Mouse (Mus musculus): Measurements from ENCODE around the gene Dlg5.

The Dlg5 gene

GRCm38 (mm10) chr14:24125069-24125468 is 120.7 kb downstream of the Dlg5 start:
- in situ Hi-C loops (cut with MboI, MseI), result no loop called here

- in situ Hi-C loops (cut with MboI, MseI), result no loop called here
These were observed 121.5 kb downstream of the Dlg5 start for GRCm38 (mm10) chr14:24124171-24124570.

GRCm38 (mm10) chr14:24106734-24107133 is 139.0 kb downstream of the Dlg5 start:
- in situ Hi-C loops (cut with MboI, MseI), result no loop called here

- in situ Hi-C loops (cut with MboI, MseI), result no loop called here
These were observed 146.9 kb downstream of the Dlg5 start for GRCm38 (mm10) chr14:24098828-24099227.

- in situ Hi-C loops (cut with MboI, MseI), result no loop called here
These were observed 151.1 kb downstream of the Dlg5 start for GRCm38 (mm10) chr14:24094656-24095055.

- in situ Hi-C loops (cut with MboI, MseI), result no loop called here
These were observed 152.5 kb downstream of the Dlg5 start for GRCm38 (mm10) chr14:24093221-24093620.

- in situ Hi-C loops (cut with MboI, MseI), result no loop called here
These were observed 153.3 kb downstream of the Dlg5 start for GRCm38 (mm10) chr14:24092391-24092790.

- in situ Hi-C loops (cut with MboI, MseI), result no loop called here
These were observed 154.9 kb downstream of the Dlg5 start for GRCm38 (mm10) chr14:24090790-24091189.

GRCm38 (mm10) chr14:24089181-24089580 is 156.5 kb downstream of the Dlg5 start:
- in situ Hi-C loops (cut with MboI, MseI), result no loop called here

- in situ Hi-C loops (cut with MboI, MseI), result no loop called here
These were observed 158.3 kb downstream of the Dlg5 start for GRCm38 (mm10) chr14:24087430-24087829.

- in situ Hi-C loops (cut with MboI, MseI), result no loop called here
These were observed 159.2 kb downstream of the Dlg5 start for GRCm38 (mm10) chr14:24086481-24086880.

Data from T-helper 1 cell (primary cell).